Mouse (Mus musculus) liver, embryonic 16.5 days (tissue): Measurements from ENCODE around the gene Cemip2. TPM values are rescaled to one million over a fixed set of nuclear protein-coding genes. Genes with fewer than 3 reads are reported as not detected.

Experiments
- ATAC-seq: fragments of 200-750 bp; cut with Nextera tagmentation; 2 replicates; pipeline ENCODE4 v1.8.0; 2017; ENCODE audit warnings: low read depth, mild to moderate bottlenecking, moderate number of reproducible peaks, moderate library complexity
- H3K27ac ChIP-seq: fragments of 300-500 bp; sonication (generic); 2 replicates; pipeline ENCODE4 v1.5.1; 2014; ENCODE audit warnings: mild to moderate bottlenecking, low read length
- H3K27me3 ChIP-seq: fragments of 300-500 bp; sonication (generic); 2 replicates; pipeline ENCODE4 v1.6.1; 2014; ENCODE audit warnings: low read depth, low read length, mixed read lengths; ENCODE audit not compliant: control insufficient read depth, insufficient read depth
- H3K36me3 ChIP-seq: fragments of 300-500 bp; sonication (generic); 2 replicates; pipeline ENCODE4 v1.6.1; 2014; ENCODE audit warnings: mild to moderate bottlenecking; ENCODE audit not compliant: control insufficient read depth, insufficient read depth
- H3K4me1 ChIP-seq: fragments of 300-500 bp; sonication (generic); 2 replicates; pipeline ENCODE4 v1.6.1; 2014; ENCODE audit warnings: low read depth, low read length, mixed read lengths; ENCODE audit not compliant: control insufficient read depth
- H3K4me2 ChIP-seq: fragments of 300-500 bp; sonication (generic); 2 replicates; pipeline ENCODE4 v1.6.1; 2014; ENCODE audit warnings: low read depth, low read length, mixed read lengths
- H3K4me3 ChIP-seq: fragments of 300-500 bp; sonication (generic); 2 replicates; pipeline ENCODE4 v1.5.1; 2014; ENCODE audit warnings: low read depth, mild to moderate bottlenecking, low read length
- H3K9ac ChIP-seq: fragments of 300-500 bp; sonication (generic); 2 replicates; pipeline ENCODE4 v1.6.1; 2014; ENCODE audit warnings: low read depth, low read length
- H3K9me3 ChIP-seq: fragments of 300-500 bp; sonication (generic); replicated peaks from 2 replicates; pipeline ENCODE4 v1.6.1; 2016; ENCODE audit warnings: low read length; ENCODE audit not compliant: control insufficient read depth
- WGBS: fragments of 180-500 bp; shearing (Covaris S2); extraction: QIAGEN DNeasy Blood & Tissue Kit; methylation state at CpG from one replicate; pipeline ENCODE4 v1.1.7; 2014; ENCODE audit not compliant: insufficient replicate concordance; 5-methylcytosine and 5-hydroxymethylcytosine counted together
- polyA plus RNA-seq: library from polyadenylated mRNA; unstranded; fragments of >200 nt; fragmentation: Nextera tagmentation; extraction: Ambion mirVana; gene quantifications from 2 replicates; pipeline ENCODE4 v1.2.1, GENCODE M21; 2015

Cemip2 gene
- polyA plus RNA-seq, 1 experiment from 2014 or later = 8.7 TPM

- no peaks in the 10 kb centered on the region; the same call in 1 of the 2 replicates for H3K36me3 ChIP-seq
- H3K4me1 ChIP-seq = no peaks in the 10 kb centered on the region
- no peaks in the 10 kb centered on the region for H3K27me3 ChIP-seq
- H3K4me2 ChIP-seq = no peak overlapping the region
- H3K9ac ChIP-seq = no peak overlapping the region
- no peak overlapping the region for H3K27ac ChIP-seq
- H3K4me3 ChIP-seq = no peak overlapping the region
- 65% methylated on average over 14 of the region's 14 CpGs for WGBS
- H3K9me3 ChIP-seq = no peaks in the 10 kb centered on the region
- ATAC-seq = peak; percentile 45; the same call in 1 of the 2 replicates
Observed at GRCm38 (mm10) chr19:21818021-21818725, 40.0 kb downstream of the Cemip2 start.

- Histone ChIP-seq H3K27ac (no peak overlapping the region), H3K4me2 (no peak overlapping the region), H3K4me1 (no peaks in the 10 kb centered on the region), H3K27me3 (no peaks in the 10 kb centered on the region), H3K36me3 (no peaks in the 10 kb centered on the region; the same call in 1 of the 2 replicates), H3K9ac (no peak overlapping the region), H3K4me3 (no peak overlapping the region), H3K9me3 (no peaks in the 10 kb centered on the region)
- 45% methylated on average over 5 of the region's 5 CpGs for WGBS
- ATAC-seq = no peak
Observed at GRCm38 (mm10) chr19:21819585-21819984, 41.4 kb downstream of the Cemip2 start.

- Histone ChIP-seq H3K4me3 (no peak overlapping the region), H3K4me1 (no peaks in the 10 kb centered on the region), H3K9me3 (no peaks in the 10 kb centered on the region), H3K27ac (no peak overlapping the region), H3K9ac (no peak overlapping the region), H3K36me3 (no peaks in the 10 kb centered on the region; the same call in 1 of the 2 replicates), H3K4me2 (no peak overlapping the region), H3K27me3 (no peaks in the 10 kb centered on the region)
- no peak for ATAC-seq
- WGBS = 59% methylated on average over 4 of the region's 4 CpGs
Observed at GRCm38 (mm10) chr19:21820126-21820525, 42.0 kb downstream of the Cemip2 start.

- H3K9me3 ChIP-seq = no peaks in the 10 kb centered on the region
- H3K4me3 ChIP-seq = no peak overlapping the region
- H3K27me3 ChIP-seq = no peaks in the 10 kb centered on the region
- 0 out of 2 replicates have a peak, but pooled peaks have one; percentile 27 for ATAC-seq
- H3K4me2 ChIP-seq = no peak overlapping the region
- 77% methylated on average over 6 of the region's 6 CpGs for WGBS
- H3K36me3 ChIP-seq = no peaks in the 10 kb centered on the region
- no peaks in the 10 kb centered on the region for H3K4me1 ChIP-seq
- no peak overlapping the region for H3K9ac ChIP-seq
- no peak overlapping the region for H3K27ac ChIP-seq
Observed at GRCm38 (mm10) chr19:21821877-21822276, 43.7 kb downstream of the Cemip2 start.

- 67% methylated on average over 5 of the region's 5 CpGs for WGBS
- H3K9ac ChIP-seq = no peak overlapping the region
- no peaks in the 10 kb centered on the region for H3K4me1 ChIP-seq
- H3K4me3 ChIP-seq = no peak overlapping the region
- H3K27ac ChIP-seq = no peak overlapping the region
- no peaks in the 10 kb centered on the region for H3K9me3 ChIP-seq
- no peak overlapping the region for H3K4me2 ChIP-seq
- no peaks in the 10 kb centered on the region for H3K36me3 ChIP-seq
- ATAC-seq = no peak
- H3K27me3 ChIP-seq = no peaks in the 10 kb centered on the region
Observed at GRCm38 (mm10) chr19:21824146-21824545, 46.0 kb downstream of the Cemip2 start.

GRCm38 (mm10) chr19:21825128-21825885, 47.2 kb downstream of the Cemip2 start:
- 72% methylated on average over 4 of the region's 4 CpGs for WGBS

GRCm38 (mm10) chr19:21833416-21833992, 55.4 kb downstream of the Cemip2 start:
- H3K4me3 ChIP-seq = no peak overlapping the region
- no peak for ATAC-seq
- no peak overlapping the region for H3K4me2 ChIP-seq
- no peaks in the 10 kb centered on the region for H3K36me3 ChIP-seq
- no peaks in the 10 kb centered on the region for H3K4me1 ChIP-seq
- no peaks in the 10 kb centered on the region for H3K9me3 ChIP-seq
- no peak overlapping the region for H3K9ac ChIP-seq
- no peaks in the 10 kb centered on the region for H3K27me3 ChIP-seq
- H3K27ac ChIP-seq = no peak overlapping the region
- WGBS = 56% methylated on average over 12 of the region's 12 CpGs

More at GRCm38 (mm10) chr19:21825128-21825885, 47.2 kb downstream of the Cemip2 start:
- ATAC-seq = no peak
- Histone ChIP-seq H3K9me3 (no peaks in the 10 kb centered on the region), H3K4me2 (no peak overlapping the region), H3K27me3 (no peaks in the 10 kb centered on the region), H3K4me1 (no peaks in the 10 kb centered on the region), H3K27ac (no peak overlapping the region), H3K9ac (no peak overlapping the region), H3K4me3 (no peak overlapping the region), H3K36me3 (no peaks in the 10 kb centered on the region)

- Histone ChIP-seq H3K4me3 (no peak overlapping the region), H3K4me1 (no peaks in the 10 kb centered on the region), H3K27me3 (no peaks in the 10 kb centered on the region), H3K27ac (no peak overlapping the region), H3K9me3 (no peaks in the 10 kb centered on the region), H3K9ac (no peak overlapping the region), H3K36me3 (no peaks in the 10 kb centered on the region), H3K4me2 (no peak overlapping the region)
- 68% methylated on average over 7 of the region's 7 CpGs for WGBS
- no peak for ATAC-seq
Observed at GRCm38 (mm10) chr19:21834952-21835351, 56.8 kb downstream of the Cemip2 start.

GRCm38 (mm10) chr19:21850721-21851120, 72.6 kb downstream of the Cemip2 start:
- Histone ChIP-seq H3K36me3 (no peaks in the 10 kb centered on the region; the same call in 1 of the 2 replicates), H3K4me2 (no peak overlapping the region), H3K4me3 (no peak overlapping the region), H3K9ac (no peak overlapping the region), H3K27me3 (no peaks in the 10 kb centered on the region), H3K27ac (no peak overlapping the region), H3K9me3 (no peaks in the 10 kb centered on the region), H3K4me1 (no peaks in the 10 kb centered on the region)
- no peak for ATAC-seq
- 82% methylated on average over 10 of the region's 10 CpGs for whole genome bisulfite sequencing
